Mouse (Mus musculus) liver, embryonic 14.5 days (tissue): ENCODE results near the gene Tmx4. TPM values are rescaled to one million over a fixed set of nuclear protein-coding genes. Genes with fewer than 3 reads are reported as not detected.
"Not testable (repeated sequence)": the region's sequence is repeated elsewhere in the genome, so short reads cannot be mapped to it uniquely, and the experiment has no call there.

Experiments
- ATAC-seq: fragments of 200-750 bp; cut with Nextera tagmentation; 2 replicates; pipeline ENCODE4 v1.8.0; 2017; ENCODE audit warnings: moderate number of reproducible peaks, mild to moderate bottlenecking, moderate library complexity; ENCODE audit not compliant: insufficient read depth
- DNase-seq, 3 experiments: peaks; one replicate each; pipeline ENCODE4 v3.0.0-alpha.2; 2012 to 2013; ENCODE audit warnings: low read depth in 3 of 3, low spot score in 3 of 3
- H3K27ac ChIP-seq: fragments of 300-500 bp; sonication (generic); 2 replicates; pipeline ENCODE4 v1.5.1; 2014; ENCODE audit warnings: moderate library complexity, mild to moderate bottlenecking, control low read depth, inconsistent platforms
- H3K27me3 ChIP-seq: fragments of 300-500 bp; sonication (generic); 2 replicates; pipeline ENCODE4 v1.6.1; 2014; ENCODE audit warnings: mild to moderate bottlenecking, low read length, moderate library complexity; ENCODE audit not compliant: control insufficient read depth, insufficient read depth
- H3K36me3 ChIP-seq: fragments of 300-500 bp; sonication (generic); replicated peaks from 2 replicates; pipeline ENCODE4 v1.6.1; 2014; ENCODE audit warnings: low read depth; ENCODE audit not compliant: control insufficient read depth, insufficient read depth
- H3K4me1 ChIP-seq, 2 experiments: fragments of 200-500 bp in 1 of 2; fragments of 300-500 bp in 1 of 2; sonication (generic) in 1 of 2; replicated peaks; 2 replicates each; pipeline ENCODE4 v1.6.1; 2012 to 2014; ENCODE audit warnings: antibody characterized with exemption in 1 of 2, inconsistent platforms in 1 of 2, low read length in 1 of 2; ENCODE audit not compliant: control insufficient read depth in 2 of 2, insufficient read depth in 2 of 2
- H3K4me2 ChIP-seq: fragments of 300-500 bp; sonication (generic); 2 replicates; pipeline ENCODE4 v1.6.1; 2014; ENCODE audit warnings: low read depth, mild to moderate bottlenecking, control low read depth, moderate library complexity
- H3K4me3 ChIP-seq, 2 experiments: fragments of 200-500 bp in 1 of 2; fragments of 300-500 bp in 1 of 2; sonication (generic) in 1 of 2; 2 replicates each; pipeline ENCODE4 v1.5.1; 2012 to 2014; ENCODE audit warnings: low read depth in 2 of 2, low read length in 2 of 2, mild to moderate bottlenecking in 2 of 2, control low read depth in 1 of 2, inconsistent platforms in 1 of 2, moderate library complexity in 1 of 2; ENCODE audit not compliant: insufficient read depth in 1 of 2
- H3K9ac ChIP-seq: fragments of 300-500 bp; sonication (generic); replicated peaks from 2 replicates; pipeline ENCODE4 v1.6.1; 2014; ENCODE audit warnings: mild to moderate bottlenecking, control low read depth, moderate library complexity
- H3K9me3 ChIP-seq: fragments of 300-500 bp; sonication (generic); 2 replicates; pipeline ENCODE4 v1.6.1; 2016; ENCODE audit warnings: low read length, mixed read lengths; ENCODE audit not compliant: control insufficient read depth
- CTCF ChIP-seq: IDR thresholded peaks from 2 replicates; pipeline ENCODE4 v1.5.1; 2016; ENCODE audit warnings: antibody characterized with exemption, low read depth, control low read depth
- EP300 ChIP-seq: IDR thresholded peaks from 2 replicates; pipeline ENCODE4 v1.6.1; 2016; ENCODE audit warnings: antibody characterized with exemption, low read depth
- WGBS: fragments of 180-500 bp; shearing (Covaris S2); extraction: QIAGEN DNeasy Blood & Tissue Kit; methylation state at CpG from one replicate; pipeline ENCODE4 v1.1.7; 2014; ENCODE audit not compliant: insufficient replicate concordance; 5-methylcytosine and 5-hydroxymethylcytosine counted together
- polyA plus RNA-seq, 2 experiments: library from polyadenylated mRNA; depleted of rRNA in 1 of 2; stranded (reverse) in 1 of 2; unstranded in 1 of 2; fragments of >200 nt; fragmentation: Nextera tagmentation in 1 of 2; extraction: Ambion mirVana in 1 of 2; gene quantifications; 2 replicates each; pipeline versions ENCODE4 v1.2.1 to v1.2.3; 2012 to 2014

Tmx4 gene
- polyA plus RNA-seq, 2 experiments = 4.6 to 9.6 TPM

- no peak for ATAC-seq
- H3K27ac ChIP-seq = no peak overlapping the region
- H3K4me2 ChIP-seq = 0 out of 2 replicates have a peak overlapping the region, but pooled peaks have one; percentile 11
- no peaks in the 10 kb centered on the region for H3K36me3 ChIP-seq
- H3K9me3 ChIP-seq = no peaks in the 10 kb centered on the region
- no peak for TF ChIP-seq EP300
- no peak for TF ChIP-seq CTCF
- no peak overlapping the region for H3K4me3 ChIP-seq
- no peak overlapping the region for H3K9ac ChIP-seq
- 84% methylated on average over 5 of the region's 5 CpGs for WGBS
- no peak for DNase-seq
- no peaks in the 10 kb centered on the region for H3K27me3 ChIP-seq
- peaks cover 13% of the 10 kb centered on the region in 2 experiments for H3K4me1 ChIP-seq
Observed at GRCm38 (mm10) chr2:134641372-134641771, 2.6 kb downstream of the Tmx4 start.

GRCm38 (mm10) chr2:134640398-134640797 lies 3.5 kb downstream of the Tmx4 start:
- no peak for ATAC-seq
- 73% methylated on average over 1 of the region's 1 CpGs for WGBS

GRCm38 (mm10) chr2:134628541-134628940 lies 15.4 kb downstream of the Tmx4 start:
- 79% methylated on average over 1 of the region's 2 CpGs for WGBS
- peak; percentile 66; the same call in 1 of the 2 replicates for ATAC-seq
- not testable (repeated sequence) for H3K4me2 ChIP-seq, DNase-seq, H3K4me3 ChIP-seq, H3K9ac ChIP-seq, H3K27me3 ChIP-seq, H3K27ac ChIP-seq, H3K36me3 ChIP-seq, H3K9me3 ChIP-seq, H3K4me1 ChIP-seq

More at GRCm38 (mm10) chr2:134640398-134640797, 3.5 kb downstream of the Tmx4 start:
- Histone ChIP-seq H3K9ac (no peak overlapping the region), H3K4me1 (peaks cover 11 to 12% of the 10 kb centered on the region in 2 experiments), H3K36me3 (no peaks in the 10 kb centered on the region), H3K27ac (no peak overlapping the region), H3K9me3 (no peaks in the 10 kb centered on the region), H3K27me3 (no peaks in the 10 kb centered on the region), H3K4me3 (no peak overlapping the region), H3K4me2 (no peak overlapping the region)
- TF ChIP-seq CTCF (no peak), EP300 (no peak)
- no peak for DNase-seq

- H3K4me2 ChIP-seq = no peak overlapping the region
- no peaks in the 10 kb centered on the region for H3K9me3 ChIP-seq
- no peak overlapping the region for H3K4me3 ChIP-seq
- ATAC-seq (no peak), DNase-seq (no peak)
- TF ChIP-seq CTCF = no peak
- TF ChIP-seq EP300 = no peak
- no peak overlapping the region for H3K9ac ChIP-seq
- no peak overlapping the region for H3K27ac ChIP-seq
- H3K36me3 ChIP-seq = no peaks in the 10 kb centered on the region
- no peaks in the 10 kb centered on the region for H3K27me3 ChIP-seq
- no peaks in the 10 kb centered on the region for H3K4me1 ChIP-seq
Observed at GRCm38 (mm10) chr2:134604935-134605334, 39.0 kb downstream of the Tmx4 start.

- H3K4me3 ChIP-seq = no peak overlapping the region
- no peak for DNase-seq
- no peaks in the 10 kb centered on the region for H3K4me1 ChIP-seq
- H3K27me3 ChIP-seq = no peaks in the 10 kb centered on the region
- 83% methylated on average over 6 of the region's 6 CpGs for WGBS
- TF ChIP-seq EP300 (no peak), CTCF (no peak)
- no peaks in the 10 kb centered on the region for H3K36me3 ChIP-seq
- H3K27ac ChIP-seq = no peak overlapping the region
- H3K9me3 ChIP-seq = no peaks in the 10 kb centered on the region
- H3K4me2 ChIP-seq = no peak overlapping the region
- ATAC-seq = no peak
- no peak overlapping the region for H3K9ac ChIP-seq
Observed at GRCm38 (mm10) chr2:134591081-134591694, 52.8 kb downstream of the Tmx4 start.
